Mouse (Mus musculus) ZHBTc4 (cell line): ENCODE measurements around the gene Gpr84.

Experiments
- DNase-seq: peaks from one replicate; pipeline ENCODE4 v3.0.0-alpha.2; 2011; ENCODE audit warnings: low read depth, low spot score

Gpr84 gene

GRCm38 (mm10) chr15:103310365-103310910, at the start of gene Gpr84:
Gene Gpr84, minus strand, starts transcription at chr15:103310612.
- no peak for DNase-seq

GRCm38 (mm10) chr15:103359869-103360602, 49.6 kb upstream of the Gpr84 start:
- no peak for DNase-seq

GRCm38 (mm10) chr15:103359122-103359510, 48.7 kb upstream of the Gpr84 start:
- no peak for DNase-seq

- peak; percentile 62 for DNase-seq
Measured at GRCm38 (mm10) chr15:103358278-103359121, 48.1 kb upstream of the Gpr84 start.

GRCm38 (mm10) chr15:103357817-103358216, 47.4 kb upstream of the Gpr84 start:
- no peak for DNase-seq

GRCm38 (mm10) chr15:103356130-103356529, 45.7 kb upstream of the Gpr84 start:
- DNase-seq: no peak

GRCm38 (mm10) chr15:103355420-103355819, 45.0 kb upstream of the Gpr84 start:
- DNase-seq: no peak

GRCm38 (mm10) chr15:103354690-103355089, 44.3 kb upstream of the Gpr84 start:
- DNase-seq: no peak

GRCm38 (mm10) chr15:103353511-103354256, 43.3 kb upstream of the Gpr84 start:
- DNase-seq: no peak

GRCm38 (mm10) chr15:103352856-103353255, 42.4 kb upstream of the Gpr84 start:
- peak; percentile 85 for DNase-seq

- peak; percentile 79 for DNase-seq
Measured at GRCm38 (mm10) chr15:103347275-103347684, 36.9 kb upstream of the Gpr84 start.

GRCm38 (mm10) chr15:103345789-103346188, 35.4 kb upstream of the Gpr84 start:
- DNase-seq: no peak

GRCm38 (mm10) chr15:103343556-103343955, 33.1 kb upstream of the Gpr84 start:
- no peak for DNase-seq

GRCm38 (mm10) chr15:103343008-103343407, 32.6 kb upstream of the Gpr84 start:
- DNase-seq: no peak

- peak; percentile 82 for DNase-seq
Measured at GRCm38 (mm10) chr15:103342415-103342814, 32.0 kb upstream of the Gpr84 start.

GRCm38 (mm10) chr15:103341547-103341946, 31.1 kb upstream of the Gpr84 start:
- DNase-seq: no peak

GRCm38 (mm10) chr15:103340786-103341185, 30.4 kb upstream of the Gpr84 start:
- peak; percentile 65 for DNase-seq

- peak; percentile 54 for DNase-seq
Measured at GRCm38 (mm10) chr15:103339961-103340337, 29.5 kb upstream of the Gpr84 start, which contains the start of gene Zfp385a. Gene Zfp385a, minus strand, starts transcription at chr15:103340093.

GRCm38 (mm10) chr15:103339166-103339960, 29.0 kb upstream of the Gpr84 start:
- no peak for DNase-seq

- no peak for DNase-seq
Measured at GRCm38 (mm10) chr15:103338829-103339165, 28.4 kb upstream of the Gpr84 start.
